Mouse (Mus musculus): ENCODE measurements around the gene Cyp39a1. TPM values are rescaled to one million over a fixed set of nuclear protein-coding genes. Genes with fewer than 3 reads are reported as not detected.

Cyp39a1 gene
- polyA plus RNA-seq, 1 experiment from 2014 or later: 37.0 TPM

DNA sequence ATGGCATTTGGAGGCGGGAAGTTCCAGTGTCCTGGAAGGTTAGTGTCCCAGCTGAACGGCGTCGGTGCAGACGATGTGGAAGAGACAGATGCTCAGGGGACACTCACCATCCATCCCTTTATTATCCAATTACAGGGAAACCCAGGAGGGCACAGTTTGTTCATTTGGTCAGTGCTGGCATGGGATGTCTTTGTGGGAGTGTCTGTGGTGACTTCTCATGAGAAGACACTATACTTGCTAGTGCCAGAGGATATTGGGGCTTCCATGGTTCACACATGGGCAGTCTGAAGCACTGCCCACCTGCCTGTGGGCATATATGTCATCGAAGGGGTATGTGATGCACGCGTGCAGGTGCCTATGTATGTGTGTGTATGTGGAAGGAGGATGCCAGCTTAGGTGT lies 64.8 kb downstream of the Cyp39a1 start:
- no peak overlapping the region for H3K9ac ChIP-seq (ENCODE audit: low read length)
- 94% methylated on average over 8 of the region's 8 CpGs for WGBS
- no peak overlapping the region for H3K27ac ChIP-seq (ENCODE audit: low read depth, low read length)
- DNase-seq (ENCODE audit: low spot score, missing footprints): no peak
- no peak overlapping the region for H3K4me2 ChIP-seq
- ATAC-seq (ENCODE audit: low FRiP score): no peak
- H3K4me1 ChIP-seq (ENCODE audit: control insufficient read depth, insufficient read depth, low read length): no peaks in the 10 kb centered on the region
- H3K9me3 ChIP-seq (ENCODE audit: control insufficient read depth, low read length): no peaks in the 10 kb centered on the region
- no peaks in the 10 kb centered on the region for H3K36me3 ChIP-seq (ENCODE audit: control insufficient read depth, insufficient read depth, low read length)
- no peaks in the 10 kb centered on the region for H3K27me3 ChIP-seq (ENCODE audit: control insufficient read depth, insufficient read depth, low read length)
- H3K4me3 ChIP-seq (ENCODE audit: low read depth, low read length): no peak overlapping the region

DNA sequence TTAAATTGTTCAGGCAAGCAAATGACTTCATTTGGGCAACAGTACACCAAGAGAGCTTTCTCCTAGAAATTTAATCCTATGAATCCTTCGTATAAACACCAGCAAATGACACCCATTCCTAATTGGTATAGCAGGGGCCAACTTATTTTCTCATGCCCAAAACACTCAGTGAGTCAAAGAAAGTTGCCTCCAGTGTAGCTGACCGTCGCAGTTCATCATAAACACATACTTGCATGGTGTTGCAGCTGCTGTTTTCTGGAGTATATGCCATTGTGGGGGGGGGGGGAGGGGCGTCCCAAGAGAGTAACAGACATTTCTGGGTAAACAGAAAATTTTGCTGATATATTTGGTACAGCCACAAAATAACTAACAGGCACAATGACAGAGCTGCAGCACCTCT lies 67.0 kb downstream of the Cyp39a1 start:
- Histone ChIP-seq H3K4me1 (ENCODE audit: control insufficient read depth, insufficient read depth, low read length) (no peaks in the 10 kb centered on the region), H3K9ac (ENCODE audit: low read length) (no peak overlapping the region), H3K4me2 (no peak overlapping the region), H3K4me3 (ENCODE audit: low read depth, low read length) (no peak overlapping the region), H3K27me3 (ENCODE audit: control insufficient read depth, insufficient read depth, low read length) (no peaks in the 10 kb centered on the region), H3K9me3 (ENCODE audit: control insufficient read depth, low read length) (no peaks in the 10 kb centered on the region), H3K27ac (ENCODE audit: low read depth, low read length) (no peak overlapping the region), H3K36me3 (ENCODE audit: control insufficient read depth, insufficient read depth, low read length) (no peaks in the 10 kb centered on the region)
- DNase-seq (ENCODE audit: low spot score, missing footprints) (no peak), ATAC-seq (ENCODE audit: low FRiP score) (no peak)
- 88% methylated on average over 4 of the region's 4 CpGs for WGBS

DNA sequence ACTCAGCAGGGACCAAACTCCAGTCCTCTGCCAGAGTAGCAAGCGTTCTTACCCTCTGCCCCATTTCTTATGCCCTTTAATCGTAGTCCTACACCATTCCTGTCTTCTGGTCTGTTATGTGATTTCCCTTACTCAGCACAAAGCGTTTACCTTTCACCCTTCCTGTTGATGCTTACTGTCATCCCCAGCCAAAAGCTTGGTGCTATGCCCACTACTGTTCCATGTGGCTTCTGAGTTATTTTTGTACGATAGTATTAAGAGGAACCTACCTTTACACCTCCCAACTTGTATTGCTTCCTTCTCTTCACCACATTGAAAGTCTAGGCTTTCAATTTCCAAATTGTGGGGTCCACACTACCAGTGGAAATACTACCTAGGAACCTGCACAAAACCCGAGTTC lies 76.7 kb downstream of the Cyp39a1 start:
- 90% methylated on average over 5 of the region's 5 CpGs for WGBS
- H3K4me3 ChIP-seq (ENCODE audit: low read depth, low read length): no peak overlapping the region
- H3K27ac ChIP-seq (ENCODE audit: low read depth, low read length): no peak overlapping the region
- no peaks in the 10 kb centered on the region; the same call in 1 of the 2 replicates for H3K9me3 ChIP-seq (ENCODE audit: control insufficient read depth, low read length)
- DNase-seq (ENCODE audit: low spot score, missing footprints): no peak
- no peak for ATAC-seq (ENCODE audit: low FRiP score)
- H3K27me3 ChIP-seq (ENCODE audit: control insufficient read depth, insufficient read depth, low read length): no peaks in the 10 kb centered on the region
- no peak overlapping the region for H3K9ac ChIP-seq (ENCODE audit: low read length)
- no peaks in the 10 kb centered on the region for H3K4me1 ChIP-seq (ENCODE audit: control insufficient read depth, insufficient read depth, low read length)
- H3K4me2 ChIP-seq: no peak overlapping the region
- H3K36me3 ChIP-seq (ENCODE audit: control insufficient read depth, insufficient read depth, low read length): no peaks in the 10 kb centered on the region; the same call in 1 of the 2 replicates

DNA sequence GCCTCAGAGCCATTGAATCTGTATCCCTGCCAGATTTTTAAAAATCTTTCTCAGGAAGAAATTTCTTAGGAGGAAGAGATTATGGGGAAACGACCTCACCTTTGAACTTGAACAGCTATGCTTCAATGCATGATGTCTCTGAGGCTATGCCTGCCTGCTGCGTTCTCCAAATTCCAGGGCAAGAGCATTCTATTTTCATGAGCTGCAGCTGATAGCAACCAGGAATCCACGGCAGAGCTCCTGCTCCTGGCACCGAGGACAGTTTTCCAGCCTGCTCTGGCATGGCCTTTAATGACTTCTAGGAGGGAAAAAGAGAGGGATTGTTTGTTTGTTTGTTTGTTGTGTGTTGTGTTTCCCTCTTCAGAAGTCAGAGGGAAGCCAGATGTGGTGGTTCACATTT lies 77.2 kb downstream of the Cyp39a1 start:
- H3K9me3 ChIP-seq (ENCODE audit: control insufficient read depth, low read length): no peaks in the 10 kb centered on the region; the same call in 1 of the 2 replicates
- H3K27me3 ChIP-seq (ENCODE audit: control insufficient read depth, insufficient read depth, low read length): no peaks in the 10 kb centered on the region
- no peaks in the 10 kb centered on the region; the same call in 1 of the 2 replicates for H3K36me3 ChIP-seq (ENCODE audit: control insufficient read depth, insufficient read depth, low read length)
- H3K4me1 ChIP-seq (ENCODE audit: control insufficient read depth, insufficient read depth, low read length): no peaks in the 10 kb centered on the region
- H3K4me3 ChIP-seq (ENCODE audit: low read depth, low read length): no peak overlapping the region
- H3K27ac ChIP-seq (ENCODE audit: low read depth, low read length): no peak overlapping the region
- no peak overlapping the region for H3K9ac ChIP-seq (ENCODE audit: low read length)
- DNase-seq (ENCODE audit: low spot score, missing footprints): no peak
- 71% methylated on average over 4 of the region's 4 CpGs for WGBS
- ATAC-seq (ENCODE audit: low FRiP score): no peak
- no peak overlapping the region for H3K4me2 ChIP-seq

DNA sequence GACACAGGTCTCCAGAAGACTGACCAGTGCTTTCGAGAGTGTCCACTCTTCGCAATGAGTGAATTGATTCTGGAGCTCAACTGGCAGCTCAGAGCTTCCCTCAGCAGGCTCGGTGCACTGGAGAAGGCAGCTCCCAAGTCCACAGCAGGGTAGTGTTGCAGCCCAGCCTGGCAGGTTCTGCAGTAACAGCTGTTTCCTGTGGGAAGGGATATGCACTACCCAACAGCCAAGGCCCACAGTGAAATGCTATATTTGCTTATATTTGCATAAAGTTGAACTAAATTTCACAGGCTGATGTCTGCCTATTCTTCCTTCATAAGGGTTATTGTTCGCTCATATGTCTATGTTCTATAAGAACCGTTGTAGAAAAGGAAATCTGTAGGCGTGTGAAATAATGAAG lies 83.9 kb downstream of the Cyp39a1 start:
- no peak overlapping the region for H3K27ac ChIP-seq (ENCODE audit: low read depth, low read length)
- H3K27me3 ChIP-seq (ENCODE audit: control insufficient read depth, insufficient read depth, low read length): no peaks in the 10 kb centered on the region
- no peak for DNase-seq (ENCODE audit: low spot score, missing footprints)
- no peaks in the 10 kb centered on the region for H3K9me3 ChIP-seq (ENCODE audit: control insufficient read depth, low read length)
- H3K4me3 ChIP-seq (ENCODE audit: low read depth, low read length): no peak overlapping the region
- 95% methylated on average over 6 of the region's 6 CpGs for WGBS
- no peaks in the 10 kb centered on the region for H3K4me1 ChIP-seq (ENCODE audit: control insufficient read depth, insufficient read depth, low read length)
- no peak overlapping the region for H3K4me2 ChIP-seq
- no peak overlapping the region for H3K9ac ChIP-seq (ENCODE audit: low read length)
- no peak for ATAC-seq (ENCODE audit: low FRiP score)
- no peaks in the 10 kb centered on the region; the same call in 1 of the 2 replicates for H3K36me3 ChIP-seq (ENCODE audit: control insufficient read depth, insufficient read depth, low read length)

DNA sequence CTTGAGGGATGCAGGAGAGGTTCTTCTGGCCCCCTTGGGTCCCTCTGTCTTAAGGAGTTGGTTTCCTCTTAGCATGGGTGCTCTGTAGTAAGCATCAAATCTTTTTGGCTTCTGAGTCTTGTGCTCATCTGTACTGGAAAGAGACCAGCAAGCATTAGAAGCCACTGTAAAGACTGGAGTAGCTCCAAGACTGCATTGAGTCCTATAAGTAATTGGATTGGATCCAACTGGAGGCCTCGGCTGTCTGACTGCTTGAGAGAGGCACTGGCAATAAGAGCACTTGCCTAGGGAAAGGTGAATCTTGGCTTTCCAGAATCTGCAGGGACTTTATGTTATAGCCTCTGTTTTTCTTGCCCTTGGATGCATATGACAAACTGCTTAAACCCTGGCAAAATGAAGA lies 85.6 kb downstream of the Cyp39a1 start:
- Histone ChIP-seq H3K27ac (ENCODE audit: low read depth, low read length) (no peak overlapping the region), H3K4me2 (no peak overlapping the region), H3K4me1 (ENCODE audit: control insufficient read depth, insufficient read depth, low read length) (no peaks in the 10 kb centered on the region), H3K9ac (ENCODE audit: low read length) (no peak overlapping the region), H3K27me3 (ENCODE audit: control insufficient read depth, insufficient read depth, low read length) (no peaks in the 10 kb centered on the region), H3K4me3 (ENCODE audit: low read depth, low read length) (no peak overlapping the region), H3K36me3 (ENCODE audit: control insufficient read depth, insufficient read depth, low read length) (no peaks in the 10 kb centered on the region; the same call in 1 of the 2 replicates), H3K9me3 (ENCODE audit: control insufficient read depth, low read length) (no peaks in the 10 kb centered on the region)
- DNase-seq (ENCODE audit: low spot score, missing footprints) (no peak), ATAC-seq (ENCODE audit: low FRiP score) (no peak)
- WGBS: 86% methylated on average over 1 of the region's 1 CpGs

DNA sequence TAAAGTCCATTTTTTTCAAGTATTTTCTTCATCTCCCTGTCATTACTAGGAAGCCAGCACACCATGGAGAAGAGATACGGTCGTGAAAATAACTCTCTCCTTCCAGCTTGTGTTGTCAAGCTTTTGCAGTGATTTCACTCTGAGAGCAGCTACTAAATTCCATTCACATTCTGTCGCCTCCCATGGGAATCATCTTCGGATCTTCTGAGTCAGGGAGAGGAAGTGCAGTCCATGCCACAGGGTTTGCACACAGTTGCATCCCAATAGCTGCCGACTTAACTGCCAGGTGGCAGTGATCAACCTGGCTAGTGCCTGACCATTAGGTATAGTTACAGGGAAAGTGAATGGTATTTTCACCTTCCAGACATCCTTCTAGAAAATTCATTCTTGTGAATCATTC lies 87.5 kb downstream of the Cyp39a1 start:
- DNase-seq (ENCODE audit: low spot score, missing footprints): no peak

DNA sequence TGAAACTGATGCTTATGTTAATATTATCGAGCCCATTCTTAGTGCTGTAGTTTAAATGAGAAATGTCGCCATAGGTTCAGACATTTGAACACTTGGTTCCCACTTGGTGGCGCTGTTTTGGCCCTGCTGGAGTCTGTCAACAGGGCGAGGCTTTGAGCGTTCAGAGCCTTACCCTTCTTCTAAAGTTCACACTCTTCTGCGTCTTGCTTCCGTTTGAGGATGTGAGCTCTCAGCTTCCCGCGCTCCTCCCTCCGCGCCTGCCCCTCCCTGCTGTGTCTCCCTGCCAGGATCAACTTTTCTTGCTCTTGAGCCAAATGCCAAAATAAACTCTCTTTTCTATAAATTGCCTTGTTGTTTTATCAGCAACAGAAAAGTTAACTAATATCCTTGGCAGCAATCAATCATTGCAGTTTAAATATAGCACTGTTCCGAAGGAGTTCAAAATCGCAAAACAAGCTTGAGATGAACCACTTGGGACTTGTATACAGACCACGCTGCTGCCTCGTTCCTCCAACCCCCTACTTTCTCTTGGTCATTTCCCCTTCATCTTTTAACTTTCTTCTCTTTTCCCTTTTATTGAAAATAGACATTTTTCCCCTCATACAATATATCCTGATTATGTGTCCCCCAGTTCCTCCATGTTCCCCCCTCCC lies 91.5 kb downstream of the Cyp39a1 start:
- Histone ChIP-seq H3K9ac (ENCODE audit: low read length) (no peak overlapping the region), H3K9me3 (ENCODE audit: control insufficient read depth, low read length) (no peaks in the 10 kb centered on the region), H3K27me3 (ENCODE audit: control insufficient read depth, insufficient read depth, low read length) (no peaks in the 10 kb centered on the region), H3K27ac (ENCODE audit: low read depth, low read length) (no peak overlapping the region), H3K4me1 (ENCODE audit: control insufficient read depth, insufficient read depth, low read length) (no peaks in the 10 kb centered on the region), H3K4me2 (no peak overlapping the region), H3K36me3 (ENCODE audit: control insufficient read depth, insufficient read depth, low read length) (no peaks in the 10 kb centered on the region), H3K4me3 (ENCODE audit: low read depth, low read length) (no peak overlapping the region)
- 72% methylated on average over 15 of the region's 15 CpGs for WGBS
- ATAC-seq (ENCODE audit: low FRiP score): no peak
- DNase-seq (ENCODE audit: low spot score, missing footprints): no peak

More for the DNA sequence above, 87.5 kb downstream of the Cyp39a1 start:
- Histone ChIP-seq H3K27ac (ENCODE audit: low read depth, low read length) (no peak overlapping the region), H3K4me3 (ENCODE audit: low read depth, low read length) (no peak overlapping the region), H3K9me3 (ENCODE audit: control insufficient read depth, low read length) (no peaks in the 10 kb centered on the region), H3K4me2 (no peak overlapping the region), H3K27me3 (ENCODE audit: control insufficient read depth, insufficient read depth, low read length) (no peaks in the 10 kb centered on the region), H3K9ac (ENCODE audit: low read length) (no peak overlapping the region), H3K4me1 (ENCODE audit: control insufficient read depth, insufficient read depth, low read length) (no peaks in the 10 kb centered on the region), H3K36me3 (ENCODE audit: control insufficient read depth, insufficient read depth, low read length) (no peaks in the 10 kb centered on the region)
- no peak for ATAC-seq (ENCODE audit: low FRiP score)
- WGBS: 77% methylated on average over 5 of the region's 5 CpGs

DNA sequence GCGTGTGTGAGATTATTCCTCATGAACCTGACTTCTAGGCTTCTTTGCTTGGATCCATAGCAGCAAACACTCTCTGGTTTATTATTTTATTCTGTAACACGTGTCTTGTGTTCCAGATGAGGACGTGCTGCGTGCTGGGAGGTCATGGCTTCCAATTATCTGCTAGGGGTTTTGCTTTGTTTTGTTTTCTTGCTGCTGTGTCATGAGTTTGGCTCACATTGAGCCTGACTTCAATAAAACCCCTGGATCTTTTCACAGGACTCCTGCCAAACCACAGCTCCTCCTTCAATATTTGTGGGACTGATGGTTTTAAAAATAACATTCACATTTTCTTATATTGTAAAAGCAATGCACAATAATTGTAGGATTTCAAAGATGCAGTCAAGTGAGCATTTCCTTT lies 117.3 kb downstream of the Cyp39a1 start:
- no peak overlapping the region for H3K9ac ChIP-seq (ENCODE audit: low read length)

More for the DNA sequence above, 117.3 kb downstream of the Cyp39a1 start:
- Histone ChIP-seq H3K36me3 (ENCODE audit: control insufficient read depth, insufficient read depth, low read length) (no peaks in the 10 kb centered on the region), H3K27ac (ENCODE audit: low read depth, low read length) (no peak overlapping the region), H3K4me2 (no peak overlapping the region), H3K9me3 (ENCODE audit: control insufficient read depth, low read length) (no peaks in the 10 kb centered on the region), H3K4me1 (ENCODE audit: control insufficient read depth, insufficient read depth, low read length) (no peaks in the 10 kb centered on the region), H3K27me3 (ENCODE audit: control insufficient read depth, insufficient read depth, low read length) (no peaks in the 10 kb centered on the region), H3K4me3 (ENCODE audit: low read depth, low read length) (no peak overlapping the region)
- 80% methylated on average over 4 of the region's 4 CpGs for WGBS
- DNase-seq (ENCODE audit: low spot score, missing footprints): no peak
- no peak for ATAC-seq (ENCODE audit: low FRiP score)

Data from midbrain, embryonic 11.5 days (tissue).